Mouse (Mus musculus) forebrain, postnatal 0 days (tissue): ENCODE measurements around the gene Tnfsf8. TPM values are rescaled to one million over a fixed set of nuclear protein-coding genes. Genes with fewer than 3 reads are reported as not detected.

Source experiments
- ATAC-seq: fragments of 200-750 bp; cut with Nextera tagmentation; 2 replicates; pipeline ENCODE4 v1.8.0; 2017; ENCODE audit warnings: mild to moderate bottlenecking, moderate library complexity
- DNase-seq: peaks from one replicate; pipeline ENCODE4 v3.0.0-alpha.2; 2015
- H3K27ac ChIP-seq: fragments of 300-500 bp; sonication (generic); 2 replicates; pipeline ENCODE4 v1.5.1; 2014; ENCODE audit warnings: low read depth, mild to moderate bottlenecking, antibody characterized with exemption, low read length, moderate library complexity, mixed read lengths
- H3K27me3 ChIP-seq: fragments of 300-500 bp; sonication (generic); 2 replicates; pipeline ENCODE4 v1.6.1; 2014; ENCODE audit warnings: mild to moderate bottlenecking, low read length, mixed read lengths; ENCODE audit not compliant: insufficient read depth
- H3K36me3 ChIP-seq: fragments of 300-500 bp; sonication (generic); 2 replicates; pipeline ENCODE4 v1.6.1; 2014; ENCODE audit warnings: mild to moderate bottlenecking, moderate library complexity; ENCODE audit not compliant: insufficient read depth
- H3K4me1 ChIP-seq: fragments of 300-500 bp; sonication (generic); 2 replicates; pipeline ENCODE4 v1.6.1; 2014; ENCODE audit warnings: antibody characterized with exemption; ENCODE audit not compliant: insufficient read depth
- H3K4me2 ChIP-seq: fragments of 300-500 bp; sonication (generic); 2 replicates; pipeline ENCODE4 v1.6.1; 2014; ENCODE audit warnings: low read depth, mild to moderate bottlenecking, moderate library complexity
- H3K4me3 ChIP-seq: fragments of 300-500 bp; sonication (generic); 2 replicates; pipeline ENCODE4 v1.5.1; 2014; ENCODE audit warnings: low read depth, low read length, mixed read lengths
- H3K9ac ChIP-seq: fragments of 300-500 bp; sonication (generic); 2 replicates; pipeline ENCODE4 v1.6.1; 2014; ENCODE audit warnings: mild to moderate bottlenecking
- H3K9me3 ChIP-seq: fragments of 300-500 bp; sonication (generic); 2 replicates; pipeline ENCODE4 v1.6.1; 2016; ENCODE audit warnings: low read length
- CTCF ChIP-seq: sonication (generic); IDR thresholded peaks from 2 replicates; pipeline ENCODE4 v1.5.1; 2016; ENCODE audit warnings: antibody characterized with exemption, control low read depth, low read depth
- WGBS: fragments of 180-500 bp; shearing (Covaris S2); extraction: QIAGEN DNeasy Blood & Tissue Kit; methylation state at CpG from one replicate; pipeline ENCODE4 v1.1.7; 2014; 5-methylcytosine and 5-hydroxymethylcytosine counted together
- polyA plus RNA-seq: library from polyadenylated mRNA; unstranded; fragments of >200 nt; fragmentation: Nextera tagmentation; extraction: Ambion mirVana; gene quantifications from 2 replicates; pipeline ENCODE4 v1.2.1, GENCODE M21; 2015
- total RNA-seq: library from RNA; depleted of rRNA; stranded (reverse); fragments of >200 nt; gene quantifications from 2 replicates; pipeline ENCODE4 v1.2.3, GENCODE M21; 2014

Gene Tnfsf8
- total and polyA plus RNA-seq, 2 experiments from 2014 or later: 0.04 TPM; not detected in 1

DNA sequence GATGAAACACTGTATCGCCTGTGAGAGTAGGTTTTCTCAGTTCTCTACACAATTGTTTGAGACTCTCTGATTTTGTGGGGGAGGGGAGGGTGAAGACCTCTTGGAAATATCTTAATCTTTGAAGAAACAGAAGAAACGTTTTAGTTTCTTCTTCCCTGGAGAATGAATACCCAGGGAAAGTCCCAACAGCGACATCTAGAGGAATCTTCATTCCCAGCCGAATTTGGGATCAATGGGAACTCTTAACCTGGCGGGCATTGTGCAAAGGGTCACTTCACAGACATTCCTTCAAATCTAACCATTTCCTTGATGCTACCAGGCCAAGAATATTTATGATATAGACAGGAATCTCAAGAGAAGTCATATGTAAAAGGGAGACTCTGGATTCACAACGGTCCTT is 17.2 kb downstream of the Tnfsf8 start:
- Histone ChIP-seq H3K9me3 (no peaks in the 10 kb centered on the region), H3K4me2 (no peak overlapping the region), H3K9ac (no peak overlapping the region), H3K27ac (no peak overlapping the region), H3K4me1 (no peaks in the 10 kb centered on the region), H3K36me3 (no peaks in the 10 kb centered on the region), H3K4me3 (no peak overlapping the region), H3K27me3 (no peaks in the 10 kb centered on the region)
- 22% methylated on average over 6 of the region's 6 CpGs for WGBS
- TF ChIP-seq CTCF: peak; percentile 64
- ATAC-seq (no peak), DNase-seq (peak; percentile 47)

- Histone ChIP-seq H3K27me3 (no peaks in the 10 kb centered on the region), H3K4me3 (no peak overlapping the region), H3K9ac (no peak overlapping the region), H3K4me1 (no peaks in the 10 kb centered on the region), H3K4me2 (no peak overlapping the region), H3K27ac (no peak overlapping the region), H3K36me3 (no peaks in the 10 kb centered on the region), H3K9me3 (no peaks in the 10 kb centered on the region)
- ATAC-seq: no peak
- no peak for DNase-seq
- no peak for TF ChIP-seq CTCF
- 50% methylated on average over 1 of the region's 1 CpGs for WGBS
These were observed 18.9 kb downstream of the Tnfsf8 start for GRCm38 (mm10) chr4:63842278-63842677.

DNA sequence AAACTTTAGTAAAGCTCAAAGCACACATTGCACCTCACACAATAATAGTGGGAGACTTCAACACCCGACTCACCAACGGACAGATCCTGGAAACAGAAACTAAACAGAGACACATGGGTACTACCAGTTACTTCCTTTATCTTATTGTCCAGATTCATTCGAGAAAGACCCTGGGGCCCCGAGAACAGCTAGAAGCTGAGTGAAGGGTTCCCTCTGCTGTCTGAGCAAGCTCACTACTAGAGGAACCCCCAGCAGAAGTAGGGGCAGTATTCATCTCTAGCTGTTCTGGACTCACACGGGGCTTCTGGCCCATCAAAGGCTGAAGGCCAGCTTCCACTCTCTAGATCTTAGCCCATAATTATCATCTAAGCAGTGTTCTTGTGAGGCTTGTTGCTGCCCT is 20.7 kb downstream of the Tnfsf8 start:
- H3K4me2 ChIP-seq: no peak overlapping the region
- no peak overlapping the region for H3K9ac ChIP-seq
- DNase-seq (no peak), ATAC-seq (no peak; the same call in 1 of the 2 replicates)
- peak; percentile 33 for TF ChIP-seq CTCF
- no peak overlapping the region for H3K27ac ChIP-seq
- no peaks in the 10 kb centered on the region for H3K4me1 ChIP-seq
- H3K4me3 ChIP-seq: no peak overlapping the region
- H3K9me3 ChIP-seq: no peaks in the 10 kb centered on the region
- 55% methylated on average over 5 of the region's 5 CpGs for WGBS
- no peaks in the 10 kb centered on the region for H3K36me3 ChIP-seq
- H3K27me3 ChIP-seq: no peaks in the 10 kb centered on the region

DNA sequence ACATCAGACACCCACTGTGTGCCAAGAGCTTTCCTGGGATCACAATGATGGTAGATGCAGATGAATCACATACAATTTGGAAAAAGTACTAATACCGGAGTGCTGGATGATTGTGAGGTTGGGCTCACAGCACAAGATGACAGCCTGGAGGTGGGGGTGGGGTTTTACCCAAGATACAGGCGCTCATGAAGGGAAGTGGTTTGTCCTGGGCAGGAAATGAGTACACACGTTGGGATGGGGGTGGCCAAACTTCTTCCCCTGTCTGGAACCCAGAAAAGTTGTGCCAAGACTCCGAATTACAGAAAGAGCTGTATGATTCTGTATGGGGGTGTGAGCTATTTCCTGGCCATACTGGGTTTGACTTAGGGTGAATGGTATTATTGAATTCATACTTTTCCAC is 38.0 kb downstream of the Tnfsf8 start:
- no peak overlapping the region for H3K4me2 ChIP-seq
- no peaks in the 10 kb centered on the region for H3K9me3 ChIP-seq
- no peak for TF ChIP-seq CTCF
- no peaks in the 10 kb centered on the region for H3K4me1 ChIP-seq
- H3K36me3 ChIP-seq: no peaks in the 10 kb centered on the region
- H3K4me3 ChIP-seq: no peak overlapping the region
- H3K27me3 ChIP-seq: no peaks in the 10 kb centered on the region
- DNase-seq: no peak
- no peak overlapping the region for H3K9ac ChIP-seq
- no peak for ATAC-seq
- H3K27ac ChIP-seq: no peak overlapping the region
- 84% methylated on average over 4 of the region's 4 CpGs for WGBS

DNA sequence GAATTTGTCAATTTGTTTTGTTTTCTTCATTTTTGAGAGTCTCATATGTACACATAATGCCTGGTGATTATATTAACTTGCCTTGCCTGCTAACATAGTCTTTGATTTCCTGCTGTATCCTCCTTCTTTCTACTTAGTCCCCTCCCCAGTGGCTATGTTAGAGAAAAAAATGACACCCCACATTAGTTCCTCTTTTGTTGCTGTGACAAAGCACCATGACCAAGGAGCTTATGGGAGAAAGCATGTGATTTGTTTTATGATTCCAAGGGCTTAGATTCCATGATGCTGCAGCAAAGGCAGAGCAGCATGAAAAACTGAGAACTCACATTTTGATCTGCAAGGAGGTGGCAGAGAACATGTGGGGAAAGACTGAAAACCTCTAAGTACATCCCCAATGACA is 43.6 kb downstream of the Tnfsf8 start:
- no peak for ATAC-seq

DNA sequence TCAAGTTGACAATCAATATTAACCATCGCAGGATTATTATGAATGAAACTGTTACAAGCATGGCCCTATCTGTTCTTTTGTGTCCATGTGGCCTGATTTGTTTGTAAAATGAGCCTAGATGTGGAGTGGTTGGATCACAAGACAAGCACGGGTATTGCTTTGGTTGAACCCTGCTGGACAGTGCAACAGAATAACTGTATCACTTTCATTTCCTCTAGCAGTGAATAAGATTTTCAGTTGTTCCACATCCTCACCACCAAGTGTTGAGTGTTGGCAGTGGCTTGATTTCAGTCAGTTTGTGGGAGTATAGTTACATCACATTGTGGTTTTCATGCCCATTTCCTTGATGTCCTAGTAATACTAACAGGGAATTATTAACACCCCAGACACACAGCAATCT is 45.5 kb downstream of the Tnfsf8 start:
- no peak for DNase-seq
- Histone ChIP-seq H3K27ac (no peak overlapping the region), H3K27me3 (no peaks in the 10 kb centered on the region), H3K9me3 (no peaks in the 10 kb centered on the region), H3K4me1 (no peaks in the 10 kb centered on the region), H3K9ac (no peak overlapping the region), H3K4me2 (no peak overlapping the region), H3K4me3 (no peak overlapping the region), H3K36me3 (no peaks in the 10 kb centered on the region)
- ATAC-seq: no peak
- TF ChIP-seq CTCF: no peak
- WGBS: 97% methylated on average over 2 of the region's 2 CpGs

More for the DNA sequence above, 43.6 kb downstream of the Tnfsf8 start:
- Histone ChIP-seq H3K9ac (no peak overlapping the region), H3K27ac (no peak overlapping the region), H3K4me2 (no peak overlapping the region), H3K27me3 (no peaks in the 10 kb centered on the region), H3K4me3 (no peak overlapping the region), H3K36me3 (no peaks in the 10 kb centered on the region), H3K9me3 (no peaks in the 10 kb centered on the region), H3K4me1 (no peaks in the 10 kb centered on the region)
- DNase-seq: no peak
- no peak for TF ChIP-seq CTCF

DNA sequence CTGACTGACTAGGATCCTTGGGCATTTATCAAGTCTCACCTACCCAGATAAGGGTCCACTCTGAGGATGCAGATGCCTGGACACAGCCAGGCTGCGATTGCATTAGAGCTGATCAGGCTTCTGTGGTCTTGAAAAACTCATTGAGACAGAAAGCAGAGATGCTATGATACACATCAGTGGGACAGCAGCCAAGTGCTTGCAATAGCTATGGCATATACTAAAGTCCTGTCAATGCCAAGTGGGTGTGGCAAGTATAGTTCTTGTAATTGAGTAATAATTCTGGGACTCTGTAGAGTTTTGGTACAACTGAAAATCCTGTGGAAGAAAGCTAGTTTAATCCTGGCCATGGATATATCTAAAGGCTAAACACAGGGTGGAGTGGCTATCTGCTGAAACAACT is 63.1 kb downstream of the Tnfsf8 start:
- DNase-seq (no peak), ATAC-seq (no peak)
- Histone ChIP-seq H3K9ac (no peak overlapping the region), H3K27ac (no peak overlapping the region), H3K4me3 (no peak overlapping the region), H3K4me1 (no peaks in the 10 kb centered on the region), H3K36me3 (no peaks in the 10 kb centered on the region), H3K27me3 (no peaks in the 10 kb centered on the region), H3K4me2 (no peak overlapping the region), H3K9me3 (no peaks in the 10 kb centered on the region)
- no peak for TF ChIP-seq CTCF
- WGBS: 85% methylated on average over 1 of the region's 1 CpGs

- H3K27ac ChIP-seq: no peak overlapping the region
- H3K36me3 ChIP-seq: no peaks in the 10 kb centered on the region
- no peaks in the 10 kb centered on the region for H3K27me3 ChIP-seq
- no peak for TF ChIP-seq CTCF
- 94% methylated on average over 1 of the region's 1 CpGs for WGBS
- H3K4me1 ChIP-seq: no peaks in the 10 kb centered on the region
- H3K4me3 ChIP-seq: no peak overlapping the region
- no peak overlapping the region for H3K9ac ChIP-seq
- ATAC-seq: no peak
- no peak overlapping the region for H3K4me2 ChIP-seq
- no peak for DNase-seq
- H3K9me3 ChIP-seq: no peaks in the 10 kb centered on the region
These were observed 64.6 kb downstream of the Tnfsf8 start for GRCm38 (mm10) chr4:63796527-63796926.
